ENCODE assay signal across 8 mouse cellular contexts in genomic region chr12:112435295-112436110, GRCm38 (mm10). TPM values are rescaled to one million over a fixed set of nuclear protein-coding genes. Genes with fewer than 3 reads are reported as not detected.
A peak's percentile ranks its signal among the peaks of the same experiment; 100 is the strongest.
DNase-seq lines count a peak whose midpoint lies in the region; ATAC-seq lines count a peak whose summit lies in the region.
"Had no signal": no experiment of that assay in that cellular context is flagged by ENCODE, and none has a peak within 500 bp of the region (broad histone marks: within the 10 kb centered on the region; RNA-seq: fewer than 3 reads in every experiment).

No protein-coding gene starts in this region.

- ATAC-seq in forebrain, embryonic 11.5 days (replicated peaks; ENCODE audit: low FRiP score): no peak
- peak; percentile 32; the same call in 1 of the 2 replicates for ATAC-seq in stomach, embryonic 15.5 days (ENCODE audit: insufficient read depth, low FRiP score, low read depth)
- no peak for ATAC-seq in granulocyte monocyte progenitor cell, adult 5-6 weeks (replicated peaks; ENCODE audit: poor library complexity, severe bottlenecking)

- H3K9ac ChIP-seq in forebrain, embryonic 11.5 days (ENCODE audit: low read length): peak overlapping the region; percentile 23; the same call in 1 of the 2 replicates
- no peak overlapping the region for H3K9ac ChIP-seq in stomach, embryonic 15.5 days

- peak overlapping the region; percentile 37 for H3K27ac ChIP-seq in forebrain, embryonic 11.5 days (ENCODE audit: low read depth, low read length)
- peak overlapping the region; percentile 40; the same call in 1 of the 2 replicates for H3K27ac ChIP-seq in stomach, embryonic 15.5 days
- H3K27ac ChIP-seq: heart, adult 2 months had no signal

- H3K36me3 ChIP-seq in forebrain, embryonic 11.5 days (ENCODE audit: control insufficient read depth, insufficient read depth, low read length): no peaks in the 10 kb centered on the region
- H3K36me3 ChIP-seq in stomach, embryonic 15.5 days: no peaks in the 10 kb centered on the region

- no peaks in the 10 kb centered on the region for H3K27me3 ChIP-seq in forebrain, embryonic 11.5 days (ENCODE audit: control insufficient read depth, insufficient read depth, low read length)
- no peaks in the 10 kb centered on the region for H3K27me3 ChIP-seq in stomach, embryonic 15.5 days (replicated peaks)

- DNase-seq in right cerebral cortex, adult 18-20 months: peak; percentile 25
- DNase-seq in right cerebral cortex, postnatal 14 days: no peak
- DNase-seq in forebrain, embryonic 11.5 days (ENCODE audit: low spot score): no peak
- DNase-seq in layer of hippocampus, postnatal 10 days (ENCODE audit: low spot score in 2 of 2): peak; percentile 64 to 73
- DNase-seq in embryo, embryonic 9.5 days (ENCODE audit: extremely low spot score): no peak

- H3K4me3 ChIP-seq in forebrain, embryonic 11.5 days (ENCODE audit: low read depth, low read length): no peak overlapping the region
- H3K4me3 ChIP-seq in stomach, embryonic 15.5 days (replicated peaks): no peak overlapping the region
- H3K4me3 ChIP-seq: heart, adult 2 months had no signal

- no peaks in the 10 kb centered on the region for H3K9me3 ChIP-seq in forebrain, embryonic 11.5 days (ENCODE audit: control insufficient read depth, low read length)
- no peaks in the 10 kb centered on the region for H3K9me3 ChIP-seq in stomach, embryonic 15.5 days

- 71% methylated on average over 21 of the region's 21 CpGs for WGBS in forebrain, embryonic 11.5 days
- 55% methylated on average over 21 of the region's 21 CpGs for WGBS in stomach, embryonic 15.5 days

- no peak overlapping the region for H3K4me2 ChIP-seq in forebrain, embryonic 11.5 days (ENCODE audit: low read depth, low read length, severe bottlenecking)
- peak overlapping the region; percentile 16; the same call in 1 of the 2 replicates for H3K4me2 ChIP-seq in stomach, embryonic 15.5 days

- peaks cover 7% of the 10 kb centered on the region; the same call in 1 of the 2 replicates for H3K4me1 ChIP-seq in forebrain, embryonic 11.5 days (replicated peaks; ENCODE audit: control insufficient read depth, insufficient read depth, low read length)
- no peaks in the 10 kb centered on the region for H3K4me1 ChIP-seq in stomach, embryonic 15.5 days

RNA-seq across cellular contexts. Expression of gene A530016L24Rik, which starts 53.7 kb away (rescaled TPM):
- polyA plus RNA-seq in forebrain, embryonic 11.5 days (2014; fragmentation: Nextera tagmentation; extraction: Ambion mirVana): 0.13 TPM in 1 of 2 replicates, not detected in the other
- 1 to 10 TPM in 1 of 2 experiments, under 1 TPM in 1; 0.96 to 1.3 TPM for total RNA-seq in layer of hippocampus, postnatal 10 days (2021)
- polyA plus RNA-seq in stomach, embryonic 15.5 days (2015; fragmentation: Nextera tagmentation; extraction: Ambion mirVana): 0.18 and 0.21 TPM in 2 replicates
- not detected in 2 replicates for total RNA-seq in granulocyte monocyte progenitor cell, adult 5-6 weeks (2014; fragmentation: Nextera tagmentation)
- not detected in 2 replicates for total RNA-seq in granulocyte monocyte progenitor cell, adult 5-6 weeks (2017)

Comparison
In these comparisons a context has a peak if more than half of its experiments do, and no peak if none do; other contexts are left out.
1. DNase-seq: peak in right cerebral cortex, adult 18-20 months (single experiment) and layer of hippocampus, postnatal 10 days (2 of 2); none in right cerebral cortex, postnatal 14 days (single experiment), forebrain, embryonic 11.5 days (single experiment) and embryo, embryonic 9.5 days (single experiment).